Mouse (Mus musculus) G1E-ER4 (cell line): ENCODE data around the gene Srarp. TPM values are rescaled to one million over a fixed set of nuclear protein-coding genes. Genes with fewer than 3 reads are reported as not detected.

Experiments
- GATA1 ChIP-seq: IDR thresholded peaks from one replicate; pipeline ENCODE4 v1.8.0; 2012; ENCODE audit warnings: low read length, inconsistent platforms
- polyA plus RNA-seq: library from polyadenylated mRNA; stranded (reverse); fragments of >175 nt; gene quantifications from 2 replicates; pipeline ENCODE4 v1.2.3, GENCODE M21; 2012

The Srarp gene
- polyA plus RNA-seq, 1 experiment: not detected

GRCm38 (mm10) chr4:141389366-141390150 lies 46.3 kb downstream of the Srarp start:
- TF ChIP-seq GATA1: no peak

DNA sequence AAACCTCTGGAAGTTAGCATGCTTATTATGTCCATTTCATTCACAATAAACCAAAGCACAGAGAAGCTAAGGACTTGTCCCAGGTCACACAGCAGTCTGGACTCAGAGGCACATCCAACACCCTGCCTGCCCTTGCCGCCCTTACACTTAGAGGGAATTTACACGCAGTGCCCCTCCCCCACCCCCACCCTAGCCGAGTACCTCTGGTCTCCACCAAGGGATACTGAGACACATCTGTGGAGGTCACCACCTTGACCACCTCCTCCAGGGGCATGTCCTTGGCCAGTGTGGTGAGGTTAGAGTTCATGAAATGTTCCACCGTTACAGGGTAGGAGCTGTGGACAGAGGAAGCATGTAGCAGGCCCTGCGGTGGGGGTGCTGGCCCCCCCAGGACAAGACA lies 48.0 kb downstream of the Srarp start:
- no peak for TF ChIP-seq GATA1

GRCm38 (mm10) chr4:141387093-141387784 lies 48.7 kb downstream of the Srarp start:
- TF ChIP-seq GATA1: no peak

GRCm38 (mm10) chr4:141386150-141386549 lies 49.8 kb downstream of the Srarp start:
- TF ChIP-seq GATA1: no peak

DNA sequence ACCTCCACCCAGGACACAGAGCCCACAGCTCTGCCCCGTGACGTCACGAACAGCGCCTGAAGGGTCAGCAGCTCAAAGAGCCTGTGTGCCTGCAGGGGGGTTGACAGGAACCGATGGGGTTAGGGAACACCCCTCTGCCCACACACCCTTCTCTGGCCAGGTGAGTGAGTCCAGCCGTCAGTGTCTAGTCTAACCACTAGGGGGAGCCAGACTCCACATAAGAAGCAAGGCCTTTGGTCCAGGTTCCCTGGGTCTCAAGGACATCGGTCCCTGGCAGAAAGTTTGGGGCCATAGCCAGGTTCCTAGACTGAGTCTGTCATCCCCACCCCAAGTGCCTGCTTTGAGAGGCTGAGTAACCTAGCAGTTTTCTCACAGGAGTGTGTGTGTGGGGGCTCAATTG lies 50.6 kb downstream of the Srarp start:
- no peak for TF ChIP-seq GATA1

Other genes with a start within 250 kb of the Srarp start
- gene Rsg1, start 222.1 kb downstream of the Srarp start, polyA plus RNA-seq: 0.76 and 0.92 TPM in 2 replicates
- not detected in 2 replicates for gene Arhgef19, start 196.6 kb downstream of the Srarp start, polyA plus RNA-seq
- gene Epha2, start 134.9 kb downstream of the Srarp start, polyA plus RNA-seq: 0.02 TPM in 1 of 2 replicates, not detected in the other
- not detected in 2 replicates for gene Fam131c, start 67.9 kb downstream of the Srarp start, polyA plus RNA-seq
- not detected in 2 replicates for gene Clcnka, start 37.4 kb downstream of the Srarp start, polyA plus RNA-seq
- gene Clcnkb, start 20.1 kb downstream of the Srarp start, polyA plus RNA-seq: not detected in 2 replicates
- not detected in 2 replicates for gene Hspb7, start 15.3 kb downstream of the Srarp start, polyA plus RNA-seq
- 45.7 and 50.0 TPM in 2 replicates for gene Zbtb17, start 8.5 kb upstream of the Srarp start, polyA plus RNA-seq
- gene Spen, start 102.5 kb upstream of the Srarp start, polyA plus RNA-seq: 124 and 156 TPM in 2 replicates
- not detected in 2 replicates for gene Fblim1, start 170.0 kb upstream of the Srarp start, polyA plus RNA-seq
- not detected in 2 replicates for gene Tmem82, start 182.5 kb upstream of the Srarp start, polyA plus RNA-seq
- gene Slc25a34, start 187.7 kb upstream of the Srarp start, polyA plus RNA-seq: not detected in 2 replicates
- gene Plekhm2, start 228.8 kb upstream of the Srarp start, polyA plus RNA-seq: 19.5 and 20.7 TPM in 2 replicates
- gene Rsc1a1, start 249.5 kb upstream of the Srarp start, polyA plus RNA-seq: 3.3 TPM in 1 of 2 replicates, not detected in the other